Mouse (Mus musculus) neural tube, embryonic 10.5 days (tissue): ENCODE data around the gene Pabpc4l.
"Not testable (repeated sequence)": the region's sequence is repeated elsewhere in the genome, so short reads cannot be mapped to it uniquely, and the experiment has no call there.

Experiments
- DNase-seq: peaks from one replicate; pipeline ENCODE4 v3.0.0-alpha.2; 2017; ENCODE audit warnings: low spot score; ENCODE audit errors: extremely low spot score

The Pabpc4l gene

GRCm38 (mm10) chr3:46447481-46448265, at the start of gene Pabpc4l:
TSS of gene Pabpc4l (minus strand) at chr3:46448219.
- DNase-seq = peak; percentile 69

- no peak for DNase-seq
Measured at GRCm38 (mm10) chr3:46490989-46491259, 42.9 kb upstream of the Pabpc4l start.

- DNase-seq = no peak
Measured at GRCm38 (mm10) chr3:46490132-46490988, 42.3 kb upstream of the Pabpc4l start.

- DNase-seq = not testable (repeated sequence)
Measured at GRCm38 (mm10) chr3:46486091-46486490, 38.1 kb upstream of the Pabpc4l start.

GRCm38 (mm10) chr3:46448266-46448532, 180 bp upstream of the Pabpc4l start:
- DNase-seq = no peak

- no peak for DNase-seq
Measured at GRCm38 (mm10) chr3:46431416-46431815, 16.6 kb downstream of the Pabpc4l start.
